Mouse (Mus musculus) Muller cell, postnatal 12 days (primary cell): ENCODE results near the gene Rad50.
A peak's percentile ranks its signal among the peaks of the same experiment; 100 is the strongest.

Source experiments
- DNase-seq: peaks from one replicate; pipeline ENCODE4 v3.0.0-alpha.2; 2015; ENCODE audit errors: inconsistent ontology term

Gene Rad50

DNA sequence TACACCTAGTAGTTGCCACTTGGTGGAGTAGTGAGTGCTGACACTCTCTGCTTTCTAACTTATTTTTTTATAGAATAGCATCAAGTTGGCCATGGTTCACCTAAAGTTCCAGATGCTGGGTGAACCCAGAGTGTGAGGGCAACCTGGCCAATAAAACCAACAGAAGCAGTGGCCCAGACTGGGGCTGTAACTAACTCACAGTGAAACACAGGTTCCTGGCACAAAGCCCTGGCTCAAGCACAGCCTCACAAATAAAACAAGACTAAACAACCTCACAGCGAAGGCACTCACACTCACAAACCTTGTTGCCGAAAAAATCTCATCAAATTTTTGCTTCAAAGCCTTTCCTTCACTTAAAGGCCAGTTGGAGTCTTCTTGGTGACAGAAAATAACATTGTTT, 8.6 kb downstream of the Rad50 start:
- DNase-seq, result no peak

DNA sequence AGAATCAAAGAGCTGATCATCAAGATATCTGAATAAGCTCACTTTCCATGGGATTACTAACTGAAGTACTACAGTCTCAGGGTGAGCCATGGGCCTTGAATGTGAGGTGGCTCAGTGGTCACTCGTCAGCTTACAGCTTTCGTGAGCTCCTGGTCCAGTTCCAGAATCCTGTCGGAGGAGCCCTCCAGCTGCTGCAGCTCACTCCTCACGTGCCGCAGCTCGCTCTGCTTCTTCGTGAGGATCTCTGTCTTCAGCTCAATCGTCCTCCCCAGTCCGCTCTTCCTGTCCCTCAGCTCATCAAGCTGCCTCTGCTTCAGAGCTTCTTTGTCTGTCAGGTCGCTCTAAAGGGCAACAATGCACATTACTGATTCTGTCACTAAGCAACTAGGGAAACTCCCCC, 15.1 kb downstream of the Rad50 start:
- DNase-seq, result no peak

DNA sequence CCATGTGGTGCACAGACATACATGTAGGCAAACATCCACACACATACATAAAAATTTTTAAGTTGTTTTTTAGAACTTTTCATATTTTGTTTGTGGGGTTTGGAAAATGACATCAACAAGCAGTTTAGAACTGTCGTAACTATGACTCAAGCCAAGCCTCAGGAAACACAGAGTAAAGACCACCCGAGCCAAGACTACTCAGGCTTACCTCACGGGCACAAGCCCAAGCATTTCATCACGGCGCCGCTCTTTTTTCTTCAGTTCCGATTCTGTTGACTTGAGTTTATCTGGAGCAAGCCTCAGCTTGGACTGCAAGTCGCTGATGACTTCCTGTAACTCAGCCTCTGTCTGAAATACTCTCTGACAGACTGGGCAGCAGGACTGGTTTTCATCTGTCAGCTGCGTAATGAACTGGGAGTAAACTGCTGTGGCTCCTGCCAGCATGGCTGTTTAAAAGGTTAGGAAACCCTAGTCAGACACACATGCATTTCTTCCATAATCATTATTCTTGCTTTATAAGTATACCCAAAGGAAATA, 24.1 kb downstream of the Rad50 start:
- no peak for DNase-seq

DNA sequence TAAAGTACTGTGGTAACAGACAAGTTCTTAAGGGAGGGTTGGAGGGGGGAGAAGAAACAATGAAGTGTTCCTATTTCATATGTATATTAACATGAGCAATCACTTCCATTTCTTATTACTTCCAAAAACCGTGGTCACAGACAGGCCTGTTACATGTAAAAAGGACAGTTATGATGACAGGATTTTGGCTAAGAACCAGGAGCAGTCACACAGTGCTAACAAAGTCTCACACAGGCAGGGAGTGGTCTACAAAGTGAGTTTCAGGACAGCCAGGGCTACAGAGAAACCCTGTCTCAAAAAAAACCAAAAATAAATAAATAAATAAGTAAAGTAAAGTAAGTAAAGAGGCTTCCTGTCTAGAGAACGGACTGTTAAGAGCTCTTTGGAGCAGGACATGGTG, 24.9 kb downstream of the Rad50 start:
- no peak for DNase-seq

DNA sequence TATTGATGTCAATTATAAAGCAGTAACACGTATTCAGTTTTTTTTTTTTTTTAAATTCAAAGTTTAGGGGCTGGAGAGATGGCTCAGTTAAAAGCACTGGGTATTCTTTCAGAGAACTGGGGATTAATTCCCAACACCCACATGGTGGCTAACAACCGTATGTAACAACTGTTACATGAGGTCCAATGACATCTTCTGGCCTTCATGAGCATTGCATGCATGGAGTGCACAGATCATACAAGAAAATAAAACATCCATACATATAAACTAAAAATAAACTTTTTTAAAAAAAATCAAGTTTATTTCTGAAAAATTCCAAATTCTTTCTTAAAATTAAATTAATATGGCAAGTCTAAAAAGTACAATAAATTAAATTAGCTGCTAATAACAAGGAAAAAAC, 25.4 kb downstream of the Rad50 start:
- no peak for DNase-seq

DNA sequence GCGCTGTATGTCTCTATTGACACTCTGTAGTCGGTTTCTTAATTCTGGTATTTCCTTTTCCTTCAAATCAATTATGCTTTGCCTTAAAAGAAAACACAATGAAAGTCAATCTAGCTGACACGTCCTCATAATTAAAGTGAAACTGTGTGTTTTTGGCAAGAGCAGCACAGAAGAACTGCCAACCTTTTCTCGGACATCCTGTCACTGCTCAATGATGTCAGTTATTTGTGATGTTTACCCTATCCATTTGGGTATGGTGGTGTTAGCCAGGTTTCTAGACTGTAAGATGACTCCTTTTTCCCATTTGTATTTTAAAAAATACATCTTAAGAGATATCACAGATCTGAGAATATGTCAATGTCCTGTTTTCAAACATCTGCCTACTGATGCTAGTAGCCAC, 27.0 kb downstream of the Rad50 start:
- DNase-seq, result no peak

DNA sequence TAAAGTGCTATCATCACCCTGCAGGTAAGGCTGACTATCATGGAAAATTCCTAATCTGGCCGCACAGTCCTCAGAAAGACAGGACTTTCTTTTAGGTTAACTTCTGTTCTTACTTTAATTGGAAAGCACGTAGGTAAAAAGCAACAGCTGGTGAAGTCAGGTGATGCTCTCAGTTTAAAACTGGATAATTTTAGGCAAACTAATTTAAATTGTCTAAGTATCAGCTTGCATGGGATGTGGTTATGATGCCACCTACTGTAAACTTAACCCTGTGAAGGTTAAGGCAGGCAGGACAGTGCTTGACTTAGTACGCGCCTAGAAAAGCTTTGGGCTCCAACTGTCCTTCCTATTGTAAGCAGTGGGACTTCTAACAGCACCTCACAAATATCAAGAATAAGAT, 35.7 kb downstream of the Rad50 start:
- DNase-seq, result no peak

DNA sequence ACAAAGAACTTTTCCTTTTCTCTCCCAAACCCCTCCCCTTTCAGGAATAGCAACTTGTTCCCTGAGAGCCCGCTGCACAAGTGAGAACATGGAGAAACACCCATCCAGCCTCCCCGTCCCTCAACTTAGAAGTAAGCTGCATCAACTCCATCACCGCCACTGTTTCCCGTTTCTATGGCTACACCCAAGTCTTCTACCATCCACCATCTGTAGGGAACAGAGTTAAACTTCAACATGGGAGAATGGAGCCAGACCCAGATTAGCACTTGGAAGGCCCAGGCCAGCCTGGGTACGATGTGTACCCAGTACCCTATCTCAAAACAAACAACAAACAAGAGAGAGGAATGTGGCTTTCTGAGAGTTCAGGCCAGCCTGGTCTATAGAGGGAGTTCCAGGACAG, 43.0 kb downstream of the Rad50 start:
- DNase-seq, result no peak

DNA sequence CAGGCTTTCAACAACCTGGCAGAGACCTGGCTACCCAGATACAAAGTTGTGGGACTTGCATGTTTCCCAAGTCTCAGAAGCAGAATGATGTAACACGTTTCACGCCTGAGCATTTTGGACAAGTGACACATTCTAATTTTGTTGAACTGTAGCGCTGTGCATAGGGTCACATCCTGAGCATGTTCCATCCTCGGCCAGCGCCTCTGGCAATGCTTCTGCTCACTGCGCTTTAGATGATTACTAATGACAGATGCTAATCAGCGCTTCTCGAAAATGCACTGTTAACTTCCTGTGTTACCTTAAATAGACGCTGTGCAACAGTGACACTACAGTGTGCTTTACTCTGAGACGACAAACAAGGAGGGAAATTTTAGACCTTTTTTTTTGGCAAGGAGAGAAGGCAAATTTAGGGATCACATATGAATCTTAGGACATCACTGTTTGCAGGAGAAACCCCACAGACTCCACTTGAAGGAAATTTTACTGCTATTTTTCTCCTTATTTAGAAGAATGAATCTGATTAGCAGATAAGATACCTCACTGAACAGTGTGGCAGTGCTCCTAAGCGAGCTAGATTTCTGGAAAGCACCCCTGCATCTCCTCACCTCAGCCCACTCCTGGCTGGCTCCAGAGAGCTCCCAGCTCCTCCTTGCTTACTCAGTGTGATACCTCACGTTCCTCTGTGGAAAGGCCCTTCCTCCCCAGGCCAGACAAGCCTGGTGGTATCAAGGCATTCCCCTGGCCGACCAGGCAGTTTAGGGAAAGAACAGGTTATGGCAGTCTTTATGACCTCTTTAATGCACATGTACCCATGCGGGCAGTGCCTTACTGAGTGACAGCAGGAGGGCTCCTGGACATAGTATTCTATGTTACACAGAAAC, 44.1 kb downstream of the Rad50 start:
- peak; percentile 47 for DNase-seq

DNA sequence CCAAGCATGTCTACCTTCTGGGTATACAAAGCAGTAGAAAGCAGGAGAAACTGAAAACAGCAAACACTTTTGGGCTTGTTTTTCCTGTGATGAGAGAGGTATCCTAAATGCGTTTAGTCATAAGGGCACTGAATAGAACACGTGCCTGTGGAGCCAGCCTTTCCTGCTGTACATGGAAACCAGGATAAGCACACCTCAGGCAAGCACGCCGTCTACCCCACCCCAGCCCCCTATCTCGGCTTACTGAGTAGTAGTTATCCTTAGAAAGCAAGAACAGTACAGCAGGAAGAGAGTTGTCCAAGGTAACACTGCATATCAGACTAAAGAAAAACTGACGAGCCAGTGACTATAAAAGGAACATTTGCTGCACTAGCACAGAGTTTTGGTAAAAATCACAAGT, 49.3 kb downstream of the Rad50 start:
- DNase-seq, result no peak

DNA sequence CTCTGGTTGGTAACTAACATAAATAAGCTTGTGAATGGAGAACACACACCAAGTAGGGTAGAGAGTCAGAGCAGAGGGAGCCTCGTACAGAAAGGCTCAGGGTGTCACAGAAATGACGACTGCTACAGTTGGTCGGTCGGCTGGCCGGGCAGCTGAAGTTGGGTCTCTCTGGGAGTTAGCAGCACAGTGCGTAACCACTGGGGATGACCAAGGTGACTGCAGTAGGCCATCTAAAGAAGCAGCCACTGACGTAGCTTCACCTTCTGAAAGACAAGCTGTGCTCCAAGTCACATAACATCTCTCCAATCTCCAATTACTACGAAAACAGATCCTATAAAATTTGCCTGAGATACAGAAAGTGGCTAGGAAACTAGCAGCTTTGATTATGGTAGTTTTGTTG, 49.7 kb downstream of the Rad50 start:
- DNase-seq, result no peak

DNA sequence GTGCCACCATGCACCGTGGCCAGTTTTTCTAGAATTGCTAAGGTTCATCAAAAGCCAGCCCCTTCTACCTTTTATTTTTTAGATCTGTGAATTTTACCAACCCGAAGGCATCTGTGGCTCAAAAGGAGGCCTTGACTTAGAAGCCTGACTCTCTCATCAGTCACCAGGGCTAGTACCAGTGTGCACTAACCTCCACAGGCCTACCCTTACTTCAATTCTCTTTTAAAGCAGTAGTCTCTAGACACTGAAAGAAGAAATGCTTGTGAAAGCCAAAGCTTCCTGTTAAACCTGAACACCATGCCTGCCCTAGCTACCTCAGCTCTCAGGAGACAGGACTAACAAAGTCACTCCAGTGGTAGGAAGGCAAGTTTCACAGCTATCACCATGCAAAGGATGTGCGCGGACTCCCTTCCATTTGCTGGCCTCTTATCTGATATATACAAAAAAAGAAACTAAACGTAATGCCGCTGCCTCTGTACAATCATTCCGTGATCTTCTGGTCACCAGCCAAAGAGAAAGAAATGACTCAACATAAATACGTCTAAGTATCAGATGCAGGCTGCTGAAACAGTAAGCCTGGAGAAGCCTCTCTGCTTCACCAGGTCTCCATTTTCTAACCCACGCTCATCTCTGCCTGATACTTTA, 50.4 kb downstream of the Rad50 start:
- no peak for DNase-seq

DNA sequence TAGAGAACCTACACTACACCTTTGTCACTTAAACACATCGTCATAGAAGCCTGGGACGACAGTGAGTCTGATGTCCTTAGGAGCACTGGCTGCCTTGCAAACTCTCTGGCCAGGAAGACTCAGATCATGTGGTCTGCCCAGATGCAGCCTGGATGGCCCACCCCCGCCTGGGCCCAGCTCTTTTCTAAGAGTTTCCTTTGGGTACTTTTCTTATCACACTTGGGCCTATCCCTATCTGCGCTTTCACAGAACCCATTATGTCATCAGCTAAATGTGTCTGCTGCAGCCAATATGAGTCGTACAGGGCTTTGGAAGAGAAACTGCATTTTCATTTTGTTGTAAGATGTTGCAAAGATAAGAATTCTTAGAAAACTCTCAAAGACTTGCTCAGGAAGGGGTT, 52.1 kb downstream of the Rad50 start:
- no peak for DNase-seq

DNA sequence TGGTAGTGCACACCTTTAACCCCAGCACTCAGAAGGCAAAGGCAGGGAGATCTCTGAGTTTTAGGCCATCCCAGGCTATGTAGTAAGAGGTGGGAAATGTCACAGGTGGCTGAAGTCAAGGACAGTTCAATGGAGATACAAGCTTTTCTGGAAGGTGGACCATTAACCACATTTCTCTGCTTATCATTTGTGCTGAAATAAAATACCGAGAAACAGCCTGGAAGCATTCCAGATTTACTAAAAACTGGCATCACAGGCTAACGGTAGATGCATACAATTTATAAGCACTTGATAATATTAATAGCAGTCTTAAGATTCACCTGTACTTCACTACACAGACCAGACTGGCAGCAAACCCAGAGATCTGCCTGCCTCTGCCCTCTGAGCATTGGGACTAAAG, 54.7 kb downstream of the Rad50 start:
- DNase-seq, result no peak

DNA sequence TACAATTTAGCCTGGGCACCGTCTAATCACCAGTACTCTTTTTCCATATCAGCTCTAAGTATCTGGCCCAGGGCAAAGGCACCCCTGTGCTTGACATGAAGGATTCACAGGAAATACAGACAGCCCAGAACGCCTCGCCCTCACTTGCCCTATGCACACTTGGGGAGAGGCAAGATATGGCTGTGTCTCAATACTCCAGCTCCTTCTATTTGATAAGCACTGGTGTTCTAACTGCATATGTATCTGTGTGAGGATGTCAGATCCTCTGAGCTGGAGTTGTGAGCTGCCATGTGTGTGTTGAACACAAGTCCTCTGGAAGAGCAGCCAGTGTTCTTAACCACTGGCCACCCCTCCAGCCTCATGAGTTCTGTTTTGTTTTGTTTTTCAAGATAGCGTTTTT, 55.7 kb downstream of the Rad50 start:
- DNase-seq, result no peak

DNA sequence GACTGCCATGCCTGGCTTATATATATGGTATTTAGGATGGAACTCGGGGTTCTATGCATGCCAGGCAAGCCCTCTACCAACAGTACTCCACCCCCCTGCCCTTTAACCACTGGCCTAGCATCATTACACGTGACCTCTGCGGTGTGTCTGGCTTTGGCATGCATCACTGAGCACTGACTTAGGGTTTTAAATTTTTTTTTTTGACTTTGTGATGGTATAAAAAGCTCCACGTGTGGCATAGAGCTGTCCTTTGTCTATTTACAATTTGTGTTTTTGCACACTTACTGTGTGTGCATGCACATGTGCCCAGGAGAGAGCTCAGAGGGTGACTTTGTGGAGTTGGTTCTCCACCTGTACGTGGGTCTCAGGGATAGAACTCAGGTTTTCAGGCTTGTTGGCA, 63.1 kb downstream of the Rad50 start:
- DNase-seq, result no peak

DNA sequence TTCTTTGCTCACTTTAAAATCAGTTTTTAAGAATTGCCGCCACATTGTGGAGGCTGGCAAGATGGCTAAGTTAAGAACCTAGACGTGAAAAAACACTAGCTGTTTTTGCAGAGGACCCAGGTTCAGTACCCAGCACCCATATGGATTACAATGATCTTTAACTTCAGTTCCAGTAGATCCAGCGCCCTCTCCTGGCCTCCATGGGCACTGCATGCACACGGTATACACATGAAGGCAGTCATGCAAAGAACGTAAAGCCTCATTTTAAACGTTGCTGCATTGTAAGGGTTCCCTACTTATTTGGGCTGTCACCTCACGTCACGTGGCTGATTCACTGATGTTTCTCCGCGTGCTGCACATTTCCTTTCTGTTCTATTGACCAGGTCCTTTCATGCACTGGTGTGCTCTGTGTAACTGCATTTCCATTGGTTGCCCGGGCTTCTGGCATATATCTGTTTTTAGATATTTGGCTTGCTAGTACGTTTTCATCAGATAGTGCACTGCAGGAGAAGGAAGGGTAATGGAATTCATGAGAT, 64.3 kb downstream of the Rad50 start:
- DNase-seq, result no peak

DNA sequence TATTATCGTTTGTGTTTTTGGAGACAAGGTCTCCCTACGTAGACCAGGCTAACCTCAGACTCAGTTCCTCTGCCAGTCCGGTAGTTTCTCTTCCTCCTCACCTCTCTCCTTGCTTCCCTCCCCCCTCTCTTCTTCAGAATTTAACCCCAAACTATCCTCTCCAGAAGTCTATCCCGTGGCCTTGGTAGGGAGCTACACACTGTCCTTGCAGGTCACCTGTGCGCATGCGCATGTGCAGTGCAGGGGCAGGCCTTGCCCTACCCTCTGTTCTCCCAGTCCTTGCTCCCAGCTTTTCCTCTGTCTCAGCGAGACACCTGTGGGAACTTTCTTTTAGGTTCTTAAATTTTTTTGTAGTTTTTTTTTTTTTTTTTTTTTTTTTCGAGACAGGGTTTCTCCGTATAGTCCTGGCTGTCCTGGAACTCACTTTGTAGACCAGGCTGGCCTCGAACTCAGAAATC, 69.3 kb downstream of the Rad50 start:
- no peak for DNase-seq

DNA sequence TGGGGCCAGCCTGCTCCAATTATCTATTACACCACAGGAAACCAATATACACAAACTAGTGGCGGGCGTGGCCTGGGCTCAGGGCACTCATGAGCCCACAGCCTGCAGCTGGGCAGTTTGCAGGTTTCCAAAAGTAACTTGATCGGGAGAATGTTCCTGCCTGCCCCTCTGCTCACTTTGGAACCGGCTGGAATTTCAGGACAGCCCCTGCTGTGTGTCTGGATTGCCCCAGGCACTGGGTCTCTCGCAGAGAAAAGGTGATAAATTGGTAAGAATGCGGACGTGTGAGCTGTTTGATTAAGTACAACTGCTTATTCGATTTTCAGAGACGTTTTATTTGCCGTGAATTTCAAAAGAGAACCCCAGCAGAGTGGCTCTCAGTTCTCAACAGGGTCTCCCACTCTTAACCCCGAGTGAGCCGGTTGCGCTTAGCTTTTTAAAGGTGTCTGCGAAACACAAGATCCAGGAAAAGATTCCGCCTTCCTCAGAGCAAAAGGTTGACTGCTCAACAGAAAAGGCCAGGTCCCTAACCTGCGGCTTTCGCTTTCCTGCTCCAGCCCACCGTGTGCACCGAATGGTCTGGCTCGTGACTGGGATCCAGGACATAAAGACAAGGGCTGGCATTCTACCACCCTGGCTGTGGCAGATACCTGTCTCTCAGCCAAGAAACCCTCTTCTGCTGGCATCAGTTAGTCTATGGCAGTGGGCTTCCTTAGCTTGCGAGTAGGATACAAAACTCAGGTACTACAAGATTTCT, 69.9 kb downstream of the Rad50 start:
- no peak for DNase-seq

DNA sequence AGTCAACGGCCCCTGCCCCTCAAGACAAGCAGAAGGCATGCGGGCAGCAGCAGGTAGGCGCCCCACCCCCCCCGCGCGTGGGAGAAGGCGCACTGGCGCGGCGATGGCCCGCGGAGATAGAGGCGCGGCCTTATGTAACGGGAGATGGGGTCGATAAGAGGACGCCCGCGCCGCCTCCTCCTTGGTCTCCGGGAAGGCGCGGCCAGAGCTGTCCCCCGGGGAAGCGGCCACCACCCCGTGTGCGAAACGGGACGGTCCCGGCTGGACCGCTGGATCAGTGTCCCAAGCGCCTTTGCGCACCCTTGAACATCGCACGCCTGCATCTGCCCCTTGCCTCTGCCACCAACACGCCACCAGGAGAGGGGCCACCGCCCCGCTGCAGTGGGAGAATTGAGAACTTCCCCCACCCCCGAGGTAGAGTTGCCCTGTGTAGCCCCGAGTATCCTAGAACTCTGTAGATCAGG, 70.9 kb downstream of the Rad50 start:
- DNase-seq, result peak; percentile 27

DNA sequence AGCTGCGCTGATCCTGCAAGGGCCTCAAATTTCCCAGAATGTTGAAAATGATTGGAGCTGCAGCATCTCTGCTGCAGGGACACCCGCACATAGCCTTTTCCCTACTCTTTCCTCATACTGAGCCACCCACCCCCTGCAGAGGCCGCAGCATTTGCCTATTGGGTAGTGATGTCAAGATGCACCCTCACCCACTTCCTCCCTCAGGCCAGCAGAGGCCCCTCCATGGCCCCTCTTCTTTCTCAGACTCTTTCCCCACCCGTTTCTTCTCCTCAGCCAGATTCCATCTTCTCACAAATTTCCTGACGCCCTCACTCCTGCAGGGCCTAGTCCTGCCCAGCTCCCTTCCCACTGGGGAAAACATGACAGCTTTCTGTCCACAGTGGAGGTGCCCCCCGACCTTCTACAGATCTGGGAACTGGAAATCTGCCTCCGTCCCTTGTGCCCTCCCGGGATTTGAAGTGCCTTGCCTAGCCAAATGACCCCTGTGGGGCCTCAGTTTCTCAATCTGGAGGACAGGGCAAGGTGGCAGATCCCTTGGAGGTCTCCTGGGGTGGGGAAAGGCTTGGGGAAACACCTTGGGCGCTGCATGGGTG, 71.4 kb downstream of the Rad50 start:
- no peak for DNase-seq

DNA sequence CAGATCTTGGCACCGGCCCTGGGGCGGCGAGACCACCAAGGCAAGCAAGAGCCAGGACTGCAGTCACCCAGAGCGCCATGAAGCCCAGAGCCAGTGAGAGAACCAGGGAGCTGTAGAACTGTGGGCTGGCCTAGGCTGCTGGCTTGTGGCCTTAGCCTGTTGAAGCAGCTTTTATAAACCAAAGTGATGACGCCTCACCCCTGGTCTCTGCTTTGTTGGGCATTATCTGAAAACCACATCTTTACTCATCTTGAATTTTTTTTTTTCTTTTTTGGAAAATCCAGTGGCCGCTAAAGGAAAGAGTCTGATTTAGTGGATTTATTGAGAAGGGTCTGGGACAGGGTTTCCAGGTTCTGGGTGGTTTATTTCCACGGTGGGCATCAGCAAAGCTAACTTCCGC, 72.6 kb downstream of the Rad50 start, which contains the start of gene Il13:
Il13 (minus strand) TSS at position 147 of the 400 bp plus-strand sequence.
- no peak for DNase-seq
